Mouse (Mus musculus) limb, embryonic 13.5 days (tissue): ENCODE data around the gene Krcc1. TPM values are rescaled to one million over a fixed set of nuclear protein-coding genes. Genes with fewer than 3 reads are reported as not detected.
"Not testable (repeated sequence)": the region's sequence is repeated elsewhere in the genome, so short reads cannot be mapped to it uniquely, and the experiment has no call there.

Experiments
- ATAC-seq: fragments of 200-750 bp; cut with Nextera tagmentation; 2 replicates; pipeline ENCODE4 v1.8.0; 2017; ENCODE audit warnings: low read depth, moderate number of reproducible peaks, moderate TSS enrichment; ENCODE audit not compliant: low FRiP score
- H3K27ac ChIP-seq: fragments of 300-500 bp; sonication (generic); 2 replicates; pipeline ENCODE4 v1.5.1; 2015; ENCODE audit warnings: inconsistent platforms, mild to moderate bottlenecking, moderate library complexity
- H3K27me3 ChIP-seq: fragments of 300-500 bp; sonication (generic); 2 replicates; pipeline ENCODE4 v1.6.1; 2015; ENCODE audit warnings: mild to moderate bottlenecking, inconsistent platforms
- H3K36me3 ChIP-seq: fragments of 300-500 bp; sonication (generic); 2 replicates; pipeline ENCODE4 v1.6.1; 2015; ENCODE audit warnings: inconsistent platforms, mild to moderate bottlenecking, moderate library complexity
- H3K4me1 ChIP-seq: fragments of 300-500 bp; sonication (generic); 2 replicates; pipeline ENCODE4 v1.6.1; 2015; ENCODE audit warnings: inconsistent platforms
- H3K4me2 ChIP-seq: fragments of 300-500 bp; sonication (generic); replicated peaks from 2 replicates; pipeline ENCODE4 v1.6.1; 2015; ENCODE audit warnings: inconsistent platforms, mild to moderate bottlenecking, moderate library complexity
- H3K4me3 ChIP-seq: fragments of 300-500 bp; sonication (generic); 2 replicates; pipeline ENCODE4 v1.5.1; 2015; ENCODE audit warnings: moderate library complexity, mild to moderate bottlenecking, inconsistent platforms
- H3K9ac ChIP-seq: fragments of 300-500 bp; sonication (generic); 2 replicates; pipeline ENCODE4 v1.6.1; 2015; ENCODE audit warnings: mild to moderate bottlenecking, inconsistent platforms
- H3K9me3 ChIP-seq: fragments of 300-500 bp; sonication (generic); 2 replicates; pipeline ENCODE4 v1.6.1; 2016; ENCODE audit warnings: inconsistent platforms
- WGBS: fragments of 180-500 bp; shearing (Covaris S2); methylation state at CpG from one replicate; pipeline ENCODE4 v1.1.7; 2015; 5-methylcytosine and 5-hydroxymethylcytosine counted together
- polyA plus RNA-seq: library from polyadenylated mRNA; unstranded; fragments of >200 nt; fragmentation: Nextera tagmentation; extraction: Ambion mirVana; gene quantifications from 2 replicates; pipeline ENCODE4 v1.2.1, GENCODE M21; 2015

The Krcc1 gene
- polyA plus RNA-seq, 1 experiment from 2014 or later, result 38.7 TPM

DNA sequence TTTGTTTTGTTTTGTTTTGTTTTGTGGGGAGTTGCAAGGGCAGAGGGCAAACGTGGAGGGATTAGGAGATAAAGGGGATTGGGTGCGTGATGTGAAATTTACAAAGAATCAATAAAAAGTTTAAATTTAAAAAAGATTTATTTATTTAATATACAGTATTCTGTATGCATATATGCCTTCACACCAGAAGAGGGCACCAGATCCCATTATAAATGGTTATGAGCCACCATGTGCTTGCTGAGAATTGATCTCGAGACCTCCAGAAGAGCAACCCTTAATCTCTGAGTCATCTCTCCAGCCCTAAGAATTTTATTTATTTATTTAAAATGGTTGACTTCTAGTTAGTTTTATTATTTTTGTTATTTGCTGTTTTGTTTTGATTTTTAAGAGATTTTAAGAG lies 28.2 kb upstream of the Krcc1 start:
- no peaks in the 10 kb centered on the region for H3K36me3 ChIP-seq
- 87% methylated on average over 3 of the region's 3 CpGs for WGBS
- no peaks in the 10 kb centered on the region for H3K27me3 ChIP-seq
- ATAC-seq, result no peak
- no peak overlapping the region for H3K4me3 ChIP-seq
- H3K4me1 ChIP-seq, result peaks cover 11% of the 10 kb centered on the region; the same call in 1 of the 2 replicates
- H3K4me2 ChIP-seq, result no peak overlapping the region
- H3K27ac ChIP-seq, result no peak overlapping the region
- no peaks in the 10 kb centered on the region for H3K9me3 ChIP-seq
- H3K9ac ChIP-seq, result no peak overlapping the region

DNA sequence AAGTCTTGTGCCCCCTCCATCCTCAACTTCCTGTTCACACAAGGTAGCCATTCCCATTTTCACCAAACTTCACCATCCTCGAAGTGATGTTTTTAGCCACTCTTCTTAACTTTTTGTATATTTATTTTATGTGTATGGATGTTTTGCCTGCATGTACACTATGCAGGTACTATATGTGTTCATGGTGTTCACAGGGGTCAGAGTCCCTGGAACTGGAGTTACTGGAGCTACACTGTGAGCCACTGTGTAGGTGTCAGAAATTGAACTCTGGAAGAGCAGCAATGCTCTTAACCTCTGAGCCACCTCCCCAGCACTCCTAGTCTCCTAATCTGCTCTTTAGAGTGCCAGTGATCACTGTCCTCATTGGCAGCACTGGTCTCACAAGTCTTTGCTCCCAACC lies 23.1 kb upstream of the Krcc1 start:
- no peak for ATAC-seq
- Histone ChIP-seq H3K9me3 (no peaks in the 10 kb centered on the region), H3K4me2 (no peak overlapping the region), H3K36me3 (no peaks in the 10 kb centered on the region), H3K27ac (no peak overlapping the region), H3K4me3 (no peak overlapping the region), H3K4me1 (no peaks in the 10 kb centered on the region), H3K27me3 (no peaks in the 10 kb centered on the region), H3K9ac (no peak overlapping the region)
- 93% methylated on average over 1 of the region's 1 CpGs for WGBS

GRCm38 (mm10) chr6:71249615-71250014 lies 21.9 kb upstream of the Krcc1 start:
- H3K4me2 ChIP-seq, result no peak overlapping the region
- H3K4me1 ChIP-seq, result no peaks in the 10 kb centered on the region
- no peaks in the 10 kb centered on the region for H3K36me3 ChIP-seq
- no peak for ATAC-seq
- no peak overlapping the region for H3K4me3 ChIP-seq
- H3K27ac ChIP-seq, result no peak overlapping the region
- 76% methylated on average over 3 of the region's 3 CpGs for WGBS
- no peak overlapping the region for H3K9ac ChIP-seq
- H3K27me3 ChIP-seq, result no peaks in the 10 kb centered on the region
- H3K9me3 ChIP-seq, result no peaks in the 10 kb centered on the region

DNA sequence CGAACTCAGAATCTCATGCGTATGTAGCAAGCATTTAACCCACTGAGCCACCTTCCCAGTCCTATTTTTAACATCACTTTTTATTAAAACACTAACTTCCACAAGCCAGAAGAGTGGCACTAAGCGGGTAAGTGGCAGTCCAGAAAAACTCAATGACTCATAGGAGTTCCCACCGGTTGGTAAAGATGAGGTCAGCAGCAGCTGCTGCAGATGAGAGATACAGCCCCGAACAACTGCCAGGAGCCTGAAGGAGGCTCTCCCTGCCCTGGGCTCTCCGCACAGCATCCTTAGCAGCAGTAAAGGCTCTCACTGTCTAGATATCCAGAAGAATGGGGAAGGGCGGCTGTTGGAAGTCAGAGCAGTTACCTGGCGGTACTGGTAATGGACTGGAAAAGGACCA lies 20.5 kb upstream of the Krcc1 start:
- Histone ChIP-seq H3K4me1 (no peaks in the 10 kb centered on the region), H3K36me3 (no peaks in the 10 kb centered on the region), H3K4me2 (no peak overlapping the region), H3K27me3 (no peaks in the 10 kb centered on the region), H3K27ac (no peak overlapping the region), H3K9me3 (no peaks in the 10 kb centered on the region), H3K9ac (no peak overlapping the region), H3K4me3 (no peak overlapping the region)
- ATAC-seq, result no peak
- 83% methylated on average over 8 of the region's 8 CpGs for WGBS

- Histone ChIP-seq H3K9ac (no peak overlapping the region), H3K36me3 (no peaks in the 10 kb centered on the region), H3K4me1 (no peaks in the 10 kb centered on the region), H3K4me2 (no peak overlapping the region), H3K27ac (no peak overlapping the region), H3K27me3 (no peaks in the 10 kb centered on the region), H3K9me3 (no peaks in the 10 kb centered on the region), H3K4me3 (no peak overlapping the region)
- no peak for ATAC-seq
- 90% methylated on average over 6 of the region's 6 CpGs for WGBS
Measured at GRCm38 (mm10) chr6:71254456-71254855, 17.0 kb upstream of the Krcc1 start.

- Histone ChIP-seq H3K36me3 (no peaks in the 10 kb centered on the region), H3K4me2 (no peak overlapping the region), H3K9me3 (no peaks in the 10 kb centered on the region), H3K27ac (no peak overlapping the region), H3K27me3 (no peaks in the 10 kb centered on the region), H3K9ac (no peak overlapping the region), H3K4me1 (no peaks in the 10 kb centered on the region), H3K4me3 (no peak overlapping the region)
- WGBS, result 89% methylated on average over 10 of the region's 10 CpGs
- ATAC-seq, result no peak
Measured at GRCm38 (mm10) chr6:71256166-71256565, 15.3 kb upstream of the Krcc1 start.

GRCm38 (mm10) chr6:71257375-71257774 lies 14.1 kb upstream of the Krcc1 start:
- H3K9ac ChIP-seq, result no peak overlapping the region
- H3K27ac ChIP-seq, result no peak overlapping the region
- H3K36me3 ChIP-seq, result no peaks in the 10 kb centered on the region
- no peaks in the 10 kb centered on the region for H3K4me1 ChIP-seq
- H3K9me3 ChIP-seq, result no peaks in the 10 kb centered on the region
- H3K27me3 ChIP-seq, result no peaks in the 10 kb centered on the region
- no peak for ATAC-seq
- no peak overlapping the region for H3K4me3 ChIP-seq
- WGBS, result 50% methylated on average over 1 of the region's 1 CpGs
- no peak overlapping the region for H3K4me2 ChIP-seq

GRCm38 (mm10) chr6:71258562-71258961 lies 12.9 kb upstream of the Krcc1 start:
- Histone ChIP-seq H3K4me2 (no peak overlapping the region), H3K4me3 (no peak overlapping the region), H3K4me1 (no peaks in the 10 kb centered on the region), H3K27me3 (no peaks in the 10 kb centered on the region), H3K27ac (no peak overlapping the region), H3K9ac (no peak overlapping the region), H3K36me3 (no peaks in the 10 kb centered on the region), H3K9me3 (no peaks in the 10 kb centered on the region)
- ATAC-seq, result no peak
- WGBS, result 75% methylated on average over 2 of the region's 2 CpGs

- no peaks in the 10 kb centered on the region for H3K9me3 ChIP-seq
- H3K27ac ChIP-seq, result no peak overlapping the region
- no peak overlapping the region for H3K4me3 ChIP-seq
- no peaks in the 10 kb centered on the region for H3K27me3 ChIP-seq
- WGBS, result 91% methylated on average over 4 of the region's 4 CpGs
- H3K4me1 ChIP-seq, result no peaks in the 10 kb centered on the region
- no peak for ATAC-seq
- H3K9ac ChIP-seq, result no peak overlapping the region
- H3K4me2 ChIP-seq, result no peak overlapping the region
- H3K36me3 ChIP-seq, result no peaks in the 10 kb centered on the region
Measured at GRCm38 (mm10) chr6:71259166-71259565, 12.3 kb upstream of the Krcc1 start.

GRCm38 (mm10) chr6:71260051-71260640 lies 11.3 kb upstream of the Krcc1 start:
- Histone ChIP-seq H3K4me3 (no peak overlapping the region), H3K36me3 (no peaks in the 10 kb centered on the region), H3K9ac (no peak overlapping the region), H3K4me1 (no peaks in the 10 kb centered on the region), H3K4me2 (no peak overlapping the region), H3K27ac (no peak overlapping the region), H3K9me3 (no peaks in the 10 kb centered on the region), H3K27me3 (no peaks in the 10 kb centered on the region)
- 32% methylated on average over 6 of the region's 6 CpGs for WGBS
- no peak for ATAC-seq

GRCm38 (mm10) chr6:71261060-71261459 lies 10.4 kb upstream of the Krcc1 start:
- ATAC-seq, result no peak
- Histone ChIP-seq H3K4me2 (no peak overlapping the region), H3K27ac (no peak overlapping the region), H3K4me1 (no peaks in the 10 kb centered on the region), H3K9ac (no peak overlapping the region), H3K4me3 (no peak overlapping the region), H3K9me3 (no peaks in the 10 kb centered on the region), H3K27me3 (no peaks in the 10 kb centered on the region), H3K36me3 (no peaks in the 10 kb centered on the region)
- 84% methylated on average over 3 of the region's 3 CpGs for WGBS

GRCm38 (mm10) chr6:71262142-71262833 lies 9.2 kb upstream of the Krcc1 start:
- Histone ChIP-seq H3K27me3 (no peaks in the 10 kb centered on the region), H3K9me3 (no peaks in the 10 kb centered on the region), H3K27ac (no peak overlapping the region), H3K9ac (no peak overlapping the region), H3K36me3 (no peaks in the 10 kb centered on the region), H3K4me1 (no peaks in the 10 kb centered on the region), H3K4me2 (no peak overlapping the region), H3K4me3 (no peak overlapping the region)
- peak; percentile 37; the same call in 1 of the 2 replicates for ATAC-seq
- WGBS, result 67% methylated on average over 8 of the region's 8 CpGs

DNA sequence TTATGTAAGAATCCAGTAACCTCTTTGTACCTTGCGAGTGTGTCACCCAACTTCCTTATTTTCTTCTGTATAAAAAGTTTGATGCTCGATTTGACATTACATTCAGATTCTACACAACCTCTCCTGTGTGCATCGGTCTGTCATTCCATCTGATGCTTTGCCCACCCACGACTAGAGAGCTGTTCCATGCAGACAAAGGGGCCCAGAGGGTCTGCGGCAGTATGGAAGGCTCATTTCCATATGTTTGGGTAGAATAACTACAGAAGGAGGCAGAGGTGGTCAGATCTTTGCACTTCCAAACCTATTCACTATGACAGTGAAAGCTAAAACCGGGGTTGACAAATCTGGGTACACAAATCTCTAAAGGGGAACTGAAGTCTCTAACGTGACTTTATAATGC lies 3.9 kb upstream of the Krcc1 start:
- H3K4me3 ChIP-seq, H3K36me3 ChIP-seq, H3K27me3 ChIP-seq, H3K27ac ChIP-seq, H3K4me2 ChIP-seq, ATAC-seq, H3K9me3 ChIP-seq, H3K9ac ChIP-seq: not testable (repeated sequence)
- peaks cover 10% of the 10 kb centered on the region for H3K4me1 ChIP-seq
- 88% methylated on average over 7 of the region's 7 CpGs for WGBS
